Mouse (Mus musculus): ENCODE data around the gene Bsg. TPM values are rescaled to one million over a fixed set of nuclear protein-coding genes. Genes with fewer than 3 reads are reported as not detected.

Bsg gene
- polyA plus RNA-seq, 1 experiment from 2014 or later = 871 TPM

GRCm38 (mm10) chr10:79666493-79666892, 37.8 kb upstream of the Bsg start:
- Histone ChIP-seq H3K9ac (no peak overlapping the region), H3K4me1 (ENCODE audit: insufficient read depth) (peaks cover 9% of the 10 kb centered on the region), H3K9me3 (ENCODE audit: low read depth, low read length) (no peaks in the 10 kb centered on the region), H3K4me3 (ENCODE audit: low read depth, low read length) (no peak overlapping the region), H3K36me3 (ENCODE audit: insufficient read depth) (no peaks in the 10 kb centered on the region), H3K27me3 (ENCODE audit: insufficient read depth, low read length) (no peaks in the 10 kb centered on the region), H3K27ac (ENCODE audit: low read depth) (no peak overlapping the region), H3K4me2 (no peak overlapping the region)
- DNase-seq (no peak), ATAC-seq (ENCODE audit: insufficient read depth) (no peak)
- TF ChIP-seq CTCF (IDR thresholded peaks at IDR 0.05; ENCODE audit: low read depth) = no peak
- whole genome bisulfite sequencing = 60% methylated on average over 9 of the region's 9 CpGs

- no peak for DNase-seq
- Histone ChIP-seq H3K4me2 (no peak overlapping the region), H3K4me1 (ENCODE audit: insufficient read depth) (peaks cover 9% of the 10 kb centered on the region), H3K9ac (no peak overlapping the region), H3K27me3 (ENCODE audit: insufficient read depth, low read length) (no peaks in the 10 kb centered on the region), H3K36me3 (ENCODE audit: insufficient read depth) (no peaks in the 10 kb centered on the region), H3K27ac (ENCODE audit: low read depth) (no peak overlapping the region), H3K9me3 (ENCODE audit: low read depth, low read length) (no peaks in the 10 kb centered on the region), H3K4me3 (ENCODE audit: low read depth, low read length) (no peak overlapping the region)
- TF ChIP-seq CTCF (IDR thresholded peaks at IDR 0.05; ENCODE audit: low read depth) = no peak
- 71% methylated on average over 5 of the region's 5 CpGs for WGBS
- no peak for ATAC-seq (ENCODE audit: insufficient read depth)
These were observed 36.2 kb upstream of the Bsg start for GRCm38 (mm10) chr10:79668076-79668475.

DNA sequence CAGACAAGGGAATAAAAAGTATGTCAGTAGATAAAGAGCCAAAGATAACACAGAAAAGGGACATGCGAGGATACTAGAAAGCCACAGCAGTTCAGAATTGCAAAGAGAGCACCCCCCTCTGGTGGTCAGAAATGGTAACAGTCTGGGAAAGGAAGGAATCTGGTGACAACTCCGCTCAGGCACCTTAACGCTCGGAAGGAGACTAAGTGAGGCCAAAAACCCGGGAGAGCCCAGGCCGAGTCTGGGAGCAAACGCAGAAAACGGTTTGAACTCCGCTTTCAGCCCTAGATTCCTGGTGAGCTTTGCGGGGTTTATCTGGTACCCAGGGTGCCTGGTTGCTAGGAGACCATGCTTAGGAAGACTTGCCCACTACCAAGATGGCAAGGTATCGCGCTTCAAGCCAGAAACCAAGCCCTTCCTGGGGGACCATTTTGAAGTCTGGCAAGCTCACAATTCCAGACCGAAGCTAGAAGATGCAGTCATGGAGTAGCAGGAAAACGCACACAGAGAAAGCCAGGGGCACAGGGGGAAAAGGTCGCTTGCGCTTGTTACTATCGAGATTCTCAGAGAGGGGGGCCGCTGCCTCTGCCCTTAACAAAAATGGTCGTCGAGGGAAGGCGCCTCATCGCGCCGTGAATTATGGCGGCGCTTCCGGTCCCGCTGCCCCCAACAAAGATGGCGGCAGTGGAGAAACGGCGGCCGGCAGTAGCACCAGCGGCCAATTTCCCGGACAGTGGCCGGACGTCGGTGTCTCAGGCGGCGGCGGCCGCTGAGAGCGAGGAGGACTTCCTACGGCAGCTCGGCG, 35.3 kb upstream of the Bsg start, which contains the start of gene Tpgs1:
Gene Tpgs1, plus strand, starts transcription at position 599 of the 805 bp plus-strand sequence.
- WGBS = under 1% methylated on average over 45 of the region's 45 CpGs
- peaks cover 9% of the 10 kb centered on the region for H3K4me1 ChIP-seq (ENCODE audit: insufficient read depth)
- no peaks in the 10 kb centered on the region for H3K27me3 ChIP-seq (ENCODE audit: insufficient read depth, low read length)
- peak; percentile 88 for TF ChIP-seq CTCF (IDR thresholded peaks at IDR 0.05; ENCODE audit: low read depth)
- H3K9me3 ChIP-seq (ENCODE audit: low read depth, low read length) = no peaks in the 10 kb centered on the region
- DNase-seq (peak; percentile 95), ATAC-seq (ENCODE audit: insufficient read depth) (peak; percentile 82)
- peak within 1 kb of the TSS; percentile 96 for H3K4me2 ChIP-seq
- H3K4me3 ChIP-seq (ENCODE audit: low read depth, low read length) = peak within 1 kb of the TSS; percentile 97
- H3K36me3 ChIP-seq (ENCODE audit: insufficient read depth) = no peaks in the 10 kb centered on the region
- H3K9ac ChIP-seq = peak within 1 kb of the TSS; percentile 78
- peak within 1 kb of the TSS; percentile 93 for H3K27ac ChIP-seq (ENCODE audit: low read depth)

- Histone ChIP-seq H3K9ac (peak overlapping the region; percentile 78), H3K4me1 (ENCODE audit: insufficient read depth) (peaks cover 9% of the 10 kb centered on the region), H3K4me3 (ENCODE audit: low read depth, low read length) (peak overlapping the region; percentile 97), H3K27ac (ENCODE audit: low read depth) (peak overlapping the region; percentile 93), H3K36me3 (ENCODE audit: insufficient read depth) (no peaks in the 10 kb centered on the region), H3K27me3 (ENCODE audit: insufficient read depth, low read length) (no peaks in the 10 kb centered on the region), H3K9me3 (ENCODE audit: low read depth, low read length) (no peaks in the 10 kb centered on the region), H3K4me2 (peak overlapping the region; percentile 96)
- ATAC-seq (ENCODE audit: insufficient read depth) (peak; percentile 62), DNase-seq (peak; percentile 87)
- TF ChIP-seq CTCF (IDR thresholded peaks at IDR 0.05; ENCODE audit: low read depth) = no peak
- WGBS = under 1% methylated on average over 47 of the region's 47 CpGs
These were observed 34.7 kb upstream of the Bsg start for GRCm38 (mm10) chr10:79669576-79670057.

DNA sequence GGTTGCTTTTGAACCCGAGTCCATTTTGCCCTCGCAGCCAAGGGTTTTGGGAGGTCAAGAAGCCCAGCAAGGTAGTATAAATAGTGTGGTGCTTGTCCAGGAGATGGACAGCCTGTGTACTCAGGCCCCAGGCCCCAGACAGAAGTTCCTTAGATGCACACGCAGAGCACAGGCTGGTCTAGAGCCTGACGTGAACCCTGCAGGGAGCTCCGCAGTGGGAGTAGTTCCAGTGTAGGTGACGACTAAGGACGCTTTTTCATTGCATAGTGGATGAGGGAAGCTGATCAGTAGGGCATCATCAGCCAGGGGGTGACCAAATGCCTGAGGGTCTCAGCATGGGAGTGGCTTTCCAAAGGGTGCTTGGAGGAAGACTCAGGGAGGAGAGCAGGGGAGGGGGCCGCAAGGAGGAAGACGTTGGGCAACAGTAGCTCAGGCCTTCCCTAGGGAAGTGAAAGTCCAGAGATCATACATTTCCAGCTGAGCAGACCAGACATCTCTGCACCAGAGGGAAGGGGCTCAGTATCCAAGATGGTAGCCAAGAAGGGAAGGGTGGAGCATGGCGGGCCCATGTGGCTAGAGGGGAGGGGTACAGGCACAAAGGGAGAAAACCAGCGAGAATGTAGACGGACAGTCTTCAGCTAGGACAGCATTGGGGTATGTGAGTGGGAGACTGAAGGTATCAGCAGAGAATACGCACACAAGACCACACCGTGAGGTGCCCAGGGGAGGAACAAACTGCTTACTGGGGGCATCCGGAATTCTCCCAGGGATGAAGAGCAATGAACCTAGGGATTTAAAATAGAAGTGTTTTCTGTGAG, 34.0 kb upstream of the Bsg start:
- no peak for TF ChIP-seq CTCF (IDR thresholded peaks at IDR 0.05; ENCODE audit: low read depth)

DNA sequence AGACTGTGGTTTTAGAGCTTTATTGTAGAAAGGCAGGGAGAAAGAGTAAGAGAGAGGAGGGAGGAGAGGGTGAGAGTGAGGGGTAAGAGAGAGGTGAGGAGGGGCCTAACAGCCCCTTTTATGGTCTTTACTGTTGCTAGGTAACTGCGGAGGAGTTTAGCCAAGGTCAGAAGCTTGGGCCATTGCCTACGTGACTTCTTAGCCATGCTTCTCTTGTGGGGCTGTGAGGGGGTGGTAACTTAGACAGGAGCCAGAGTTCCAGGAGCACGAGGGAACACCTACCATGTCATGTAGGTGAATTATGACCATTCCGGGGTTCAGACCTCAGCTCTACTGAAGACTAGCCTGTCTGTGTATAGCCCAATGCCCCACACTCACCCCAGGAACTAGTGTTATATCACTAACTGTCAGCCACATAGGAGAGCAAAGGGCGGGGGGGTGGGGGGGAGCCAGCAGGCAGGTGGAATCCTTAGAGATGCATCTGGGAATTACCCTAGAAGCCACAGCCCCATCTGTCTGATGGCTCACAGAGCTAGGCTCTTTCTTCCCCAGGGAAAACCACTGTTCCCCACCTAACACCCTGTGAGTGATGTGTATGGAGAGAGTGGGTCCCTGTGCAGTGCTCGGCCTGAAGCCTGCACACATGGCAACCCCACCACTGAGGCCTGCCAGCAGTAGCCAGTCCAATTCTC, 32.7 kb upstream of the Bsg start:
- ATAC-seq (ENCODE audit: insufficient read depth) (no peak), DNase-seq (no peak)
- no peak overlapping the region for H3K9ac ChIP-seq
- H3K9me3 ChIP-seq (ENCODE audit: low read depth, low read length) = no peaks in the 10 kb centered on the region
- no peak overlapping the region for H3K4me3 ChIP-seq (ENCODE audit: low read depth, low read length)
- H3K4me2 ChIP-seq = no peak overlapping the region
- H3K4me1 ChIP-seq (ENCODE audit: insufficient read depth) = peaks cover 9% of the 10 kb centered on the region
- no peak for TF ChIP-seq CTCF (IDR thresholded peaks at IDR 0.05; ENCODE audit: low read depth)
- H3K27ac ChIP-seq (ENCODE audit: low read depth) = no peak overlapping the region
- H3K27me3 ChIP-seq (ENCODE audit: insufficient read depth, low read length) = no peaks in the 10 kb centered on the region
- WGBS = 61% methylated on average over 6 of the region's 6 CpGs
- no peaks in the 10 kb centered on the region for H3K36me3 ChIP-seq (ENCODE audit: insufficient read depth)

More for the DNA sequence above, 34.0 kb upstream of the Bsg start:
- peak overlapping the region; percentile 93; the same call in 1 of the 2 replicates for H3K27ac ChIP-seq (ENCODE audit: low read depth)
- no peaks in the 10 kb centered on the region for H3K9me3 ChIP-seq (ENCODE audit: low read depth, low read length)
- peak overlapping the region; percentile 97 for H3K4me3 ChIP-seq (ENCODE audit: low read depth, low read length)
- H3K4me2 ChIP-seq = peak overlapping the region; percentile 96
- WGBS = 33% methylated on average over 15 of the region's 15 CpGs
- H3K36me3 ChIP-seq (ENCODE audit: insufficient read depth) = no peaks in the 10 kb centered on the region
- DNase-seq (no peak), ATAC-seq (ENCODE audit: insufficient read depth) (peak; percentile 28; the same call in 1 of the 2 replicates)
- peaks cover 9% of the 10 kb centered on the region for H3K4me1 ChIP-seq (ENCODE audit: insufficient read depth)
- H3K9ac ChIP-seq = peak overlapping the region; percentile 78
- H3K27me3 ChIP-seq (ENCODE audit: insufficient read depth, low read length) = no peaks in the 10 kb centered on the region
